Mouse (Mus musculus): ENCODE measurements at regions not wholly inside any gene's neighbourhood (a gene's known extent, or its start where the extent isn't known, plus 50 kb on each side); places are given as distances from the start of the nearest gene placed in this dataset.

- TF ChIP-seq CTCF (IDR thresholded peaks at IDR 0.05; ENCODE audit: borderline replicate concordance, insufficient read depth, low read depth, low read length): no peak
- no peak for TF ChIP-seq POLR2A (IDR thresholded peaks at IDR 0.05; ENCODE audit: borderline replicate concordance, insufficient read depth, low read length)
Observed at GRCm38 (mm10) chr11:12589757-12590373, 125.1 kb upstream of the Cobl start.

Measured in cerebellum, adult 2 months (tissue).